Mouse (Mus musculus): Measurements from ENCODE around the gene Itpr1. TPM values are rescaled to one million over a fixed set of nuclear protein-coding genes. Genes with fewer than 3 reads are reported as not detected.

Gene Itpr1
- total RNA-seq, 1 experiment from 2014 or later = 100 TPM

DNA sequence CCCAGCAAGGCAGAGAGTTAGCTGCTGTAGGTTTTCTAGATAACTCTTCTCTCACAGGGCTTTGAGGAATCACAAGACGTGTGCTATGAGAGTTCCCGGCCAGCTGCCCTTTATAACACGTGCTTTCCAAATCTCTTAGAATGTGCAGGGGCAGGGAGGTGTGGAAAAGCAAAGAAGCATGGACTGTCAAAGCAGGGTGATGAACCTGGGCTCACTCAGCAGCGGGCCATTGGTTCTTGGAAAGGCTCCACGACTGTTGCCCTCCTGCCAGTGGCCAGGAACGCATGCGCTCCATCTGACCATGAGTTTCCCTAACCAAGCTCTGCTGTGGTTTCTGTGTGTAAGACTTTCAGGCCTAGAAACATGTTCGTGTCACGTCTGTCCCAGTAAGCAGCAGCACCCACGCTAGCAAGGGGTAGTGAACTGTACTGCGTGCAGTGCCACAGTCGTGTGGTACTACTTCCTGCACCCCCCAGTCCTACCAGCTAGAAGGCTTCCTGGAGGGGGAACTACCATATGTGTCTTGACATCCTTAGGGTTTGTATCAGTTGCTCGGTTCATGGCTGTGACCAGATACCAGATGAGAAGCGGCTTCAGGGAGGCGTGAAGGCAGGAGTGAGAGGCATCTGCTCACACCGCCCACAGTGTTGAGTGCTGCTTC lies 311.2 kb downstream of the Itpr1 start:
- ATAC-seq (replicated peaks; ENCODE audit: low read depth, poor library complexity, severe bottlenecking) = no peak

DNA sequence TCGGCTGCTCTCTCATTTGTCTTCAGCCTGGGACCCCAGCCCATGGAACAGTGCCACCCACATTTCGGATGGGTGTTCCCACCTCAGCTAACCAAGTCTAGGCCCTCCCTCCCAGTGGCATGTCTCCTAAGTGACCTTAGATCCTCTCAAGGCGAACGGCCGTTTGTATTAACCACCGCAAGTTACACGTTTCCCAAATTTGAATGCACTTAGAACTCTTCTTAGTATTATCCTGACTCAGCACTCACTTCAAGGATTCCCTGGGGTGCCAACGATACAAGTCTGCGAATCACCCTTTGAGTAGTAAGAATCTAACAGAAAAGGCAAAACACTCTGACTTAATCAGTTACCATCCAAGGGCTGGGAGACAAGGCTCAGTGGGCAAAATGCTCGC lies 311.7 kb downstream of the Itpr1 start:
- ATAC-seq (replicated peaks; ENCODE audit: low read depth, poor library complexity, severe bottlenecking) = no peak

DNA sequence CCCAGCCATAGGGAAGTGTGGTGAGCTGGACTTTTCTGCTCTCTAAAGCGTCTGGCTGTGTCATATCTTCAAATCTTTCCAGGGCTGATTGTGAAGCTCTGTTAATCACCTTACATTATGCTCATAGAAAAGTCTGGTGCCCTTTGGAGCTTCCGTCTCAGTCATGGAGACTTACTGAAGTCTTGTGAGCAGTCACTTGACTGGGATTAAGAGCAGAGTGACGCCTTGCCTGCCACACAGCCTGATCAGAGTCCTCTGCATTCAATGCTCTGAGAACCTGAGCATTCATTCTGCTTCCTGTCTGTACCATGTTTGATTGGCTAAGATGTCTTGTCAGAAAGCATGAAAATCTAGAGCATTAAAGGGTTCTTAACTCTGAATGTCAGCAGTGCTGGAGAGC lies 314.7 kb downstream of the Itpr1 start:
- no peak for ATAC-seq (replicated peaks; ENCODE audit: low read depth, poor library complexity, severe bottlenecking)

DNA sequence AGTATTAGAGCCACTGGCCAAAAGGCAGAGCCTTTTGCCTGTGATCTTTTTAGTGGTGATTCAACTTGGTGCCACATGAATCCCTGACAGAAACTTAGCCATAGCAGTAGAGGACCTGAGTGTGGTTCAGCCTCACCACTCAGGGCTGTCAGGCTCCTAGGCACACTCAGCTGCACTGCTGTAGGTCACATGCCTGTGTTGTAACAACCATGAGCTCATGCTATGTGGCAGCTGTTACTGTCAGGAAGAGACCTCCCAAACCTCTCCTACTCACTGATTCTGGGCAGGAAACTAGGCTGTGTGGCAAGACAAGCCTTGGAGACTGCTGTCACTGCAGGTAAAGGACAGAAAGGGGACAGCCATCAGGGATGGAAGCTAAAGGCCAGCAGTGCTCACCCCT lies 315.1 kb downstream of the Itpr1 start:
- no peak for ATAC-seq (replicated peaks; ENCODE audit: low read depth, poor library complexity, severe bottlenecking)

DNA sequence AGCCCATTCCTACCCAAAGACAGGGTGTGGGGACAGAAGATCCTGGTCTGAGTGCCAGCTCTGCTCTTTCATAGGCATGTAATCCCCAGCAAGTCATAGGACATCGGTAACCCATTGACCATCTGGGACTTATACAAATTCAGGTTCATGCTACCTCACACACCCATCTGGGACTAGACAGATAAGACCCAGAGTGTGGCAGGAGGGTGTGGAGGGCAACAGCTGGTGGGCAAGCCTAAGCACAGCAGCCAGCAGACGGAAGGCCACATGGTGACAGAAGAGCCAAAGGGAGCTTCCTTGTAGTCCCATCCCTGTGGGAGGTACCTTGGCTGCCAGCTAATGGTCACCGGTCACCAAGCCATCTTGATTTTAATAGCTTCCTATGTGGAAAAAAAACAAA lies 316.3 kb downstream of the Itpr1 start:
- peak; percentile 54 for ATAC-seq (replicated peaks; ENCODE audit: low read depth, poor library complexity, severe bottlenecking)

DNA sequence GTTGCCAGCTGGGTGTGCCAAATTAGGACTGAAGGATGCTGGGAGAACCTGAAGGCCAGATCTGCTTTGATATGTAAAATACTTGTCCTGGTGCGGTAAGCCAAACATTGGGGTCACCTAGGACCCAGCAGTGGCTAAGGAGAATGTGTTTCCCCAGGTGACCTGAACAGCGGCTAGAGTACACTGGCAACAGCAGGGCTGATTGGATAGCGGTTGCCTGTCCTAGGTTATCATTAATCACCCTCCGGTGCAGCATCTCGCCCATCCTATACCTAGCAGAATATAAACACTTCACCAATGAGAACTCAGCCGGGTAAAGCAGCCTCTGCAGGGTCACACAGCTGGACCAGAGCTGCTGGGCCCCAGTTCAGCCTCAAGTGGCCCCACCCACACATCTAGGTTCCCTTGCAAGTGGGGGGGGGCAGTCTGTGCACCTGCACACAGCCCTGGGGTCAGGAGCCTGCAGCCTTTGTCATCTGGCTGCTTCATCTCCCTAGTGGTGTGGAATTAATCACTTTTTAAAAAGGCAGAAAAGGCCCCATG lies 318.0 kb downstream of the Itpr1 start:
- ATAC-seq (replicated peaks; ENCODE audit: low read depth, poor library complexity, severe bottlenecking) = no peak

DNA sequence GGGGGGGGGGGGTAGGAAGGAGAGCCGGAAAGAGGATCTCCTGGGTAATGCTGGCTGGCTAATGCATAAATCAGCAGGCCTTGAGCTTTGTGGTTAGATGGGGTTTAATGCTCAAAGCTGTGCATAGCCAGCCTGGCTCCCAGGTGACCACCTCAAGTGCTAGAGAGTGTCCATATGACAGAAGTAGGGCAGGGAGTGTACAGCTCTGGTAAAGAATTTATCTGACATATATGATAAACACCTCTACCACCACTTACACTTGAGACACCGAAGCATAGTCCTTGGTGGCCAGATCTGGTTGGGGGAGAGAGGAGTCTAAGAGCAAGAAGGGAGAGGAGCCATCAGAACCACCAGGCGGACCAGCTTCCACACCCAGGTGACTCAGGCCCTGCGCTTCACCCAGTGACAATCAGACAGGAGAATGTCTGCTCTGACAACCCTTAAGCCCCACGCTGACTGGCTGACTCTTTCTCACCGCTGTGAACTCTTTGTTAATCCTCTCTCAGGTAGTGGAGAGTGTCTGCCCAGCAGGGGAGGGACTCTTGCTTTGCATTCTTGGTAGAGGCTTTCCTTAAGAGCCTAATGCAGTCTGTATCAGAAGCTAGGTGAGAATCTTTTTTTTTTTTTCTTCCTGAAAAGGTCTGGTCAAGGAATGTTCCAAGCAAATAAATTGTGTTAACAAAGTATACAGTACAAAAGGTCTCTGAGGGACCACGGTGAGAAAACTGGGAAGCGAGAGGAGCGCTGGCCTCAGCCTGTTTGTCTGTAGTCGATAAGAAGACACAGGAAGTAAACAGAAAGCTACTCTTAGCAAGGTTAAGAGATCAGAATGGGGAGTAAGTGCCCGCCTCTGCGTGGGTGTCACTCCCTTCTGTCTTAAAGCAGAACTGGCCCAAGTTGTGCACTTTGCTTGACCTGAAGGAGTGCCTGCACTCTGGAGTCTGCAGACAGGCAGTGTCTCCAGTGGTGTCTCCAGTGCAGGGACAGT lies 318.7 kb downstream of the Itpr1 start:
- ATAC-seq (replicated peaks; ENCODE audit: low read depth, poor library complexity, severe bottlenecking) = peak; percentile 36; the same call in 1 of the 2 replicates

DNA sequence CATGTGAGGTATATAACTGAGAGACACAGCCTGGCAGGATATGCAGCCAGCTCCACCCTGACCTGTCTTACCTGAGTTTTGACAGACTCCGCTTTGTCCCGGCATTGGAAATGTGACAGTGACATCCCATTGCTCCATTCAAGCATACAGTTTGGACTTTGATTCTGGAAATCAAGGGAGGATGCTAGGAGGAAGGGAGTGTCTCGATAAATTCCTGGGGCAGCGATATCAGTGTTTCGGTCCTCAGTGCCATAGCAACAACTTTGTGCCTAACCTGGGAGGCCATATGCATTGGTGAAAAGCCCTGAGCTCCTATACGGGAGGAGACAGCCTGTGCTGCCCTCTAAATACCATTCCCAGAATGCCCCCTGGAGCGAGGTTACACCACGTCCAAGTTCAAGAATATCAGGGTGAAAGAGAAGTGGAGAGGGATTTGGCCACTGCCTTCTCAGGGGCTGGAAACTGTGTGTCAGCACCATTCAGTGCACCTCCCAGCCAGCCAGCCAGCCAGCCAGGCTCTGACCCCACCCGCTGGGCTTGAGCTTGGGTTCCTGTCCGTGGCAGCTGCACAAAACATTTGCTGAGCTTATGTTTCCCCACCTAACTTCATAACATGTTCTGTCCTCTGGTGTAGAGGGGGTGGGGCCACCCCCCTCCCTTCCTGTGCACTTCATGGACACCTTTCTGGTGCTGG lies 319.7 kb downstream of the Itpr1 start:
- no peak for ATAC-seq (replicated peaks; ENCODE audit: low read depth, poor library complexity, severe bottlenecking)

DNA sequence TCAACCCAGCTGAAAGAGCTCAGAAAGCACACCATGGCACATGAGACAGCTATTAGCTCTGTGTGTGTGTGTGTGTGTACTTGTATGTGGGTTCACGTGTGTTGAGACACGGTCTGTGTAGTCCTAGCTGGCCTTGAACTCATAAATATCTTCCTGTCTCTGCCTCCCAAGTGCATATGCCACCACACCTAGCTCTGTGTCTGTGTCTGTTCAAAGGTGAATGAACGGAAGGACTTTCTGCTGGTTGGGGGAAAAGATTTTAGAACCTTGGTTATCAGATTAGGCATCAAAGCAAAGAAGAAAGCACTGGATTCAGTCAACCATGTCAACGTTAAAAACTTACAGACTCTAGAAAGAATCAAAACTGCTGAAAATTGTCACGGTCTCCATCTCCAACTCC lies 321.2 kb downstream of the Itpr1 start:
- no peak for ATAC-seq (replicated peaks; ENCODE audit: low read depth, poor library complexity, severe bottlenecking)

DNA sequence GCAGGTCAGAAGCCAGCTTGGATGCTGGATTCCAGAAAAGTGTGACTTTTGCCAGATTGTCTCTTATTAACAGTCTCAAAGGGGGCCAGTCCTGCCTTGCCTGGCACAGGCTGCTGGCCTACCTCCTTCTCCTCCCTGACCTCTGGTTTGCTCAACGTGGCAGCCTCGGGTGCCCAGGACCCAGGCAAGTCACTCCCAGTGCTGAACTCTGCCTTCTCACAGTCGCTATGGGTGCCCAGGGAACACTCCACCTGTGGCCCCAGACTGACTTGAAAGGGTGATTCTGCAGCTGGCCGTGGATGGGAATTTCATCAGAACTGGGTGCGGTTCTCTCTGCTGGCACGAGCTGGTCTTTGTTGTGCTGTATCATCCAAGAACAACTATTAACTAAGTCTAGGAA lies 321.7 kb downstream of the Itpr1 start:
- ATAC-seq (replicated peaks; ENCODE audit: low read depth, poor library complexity, severe bottlenecking) = no peak

DNA sequence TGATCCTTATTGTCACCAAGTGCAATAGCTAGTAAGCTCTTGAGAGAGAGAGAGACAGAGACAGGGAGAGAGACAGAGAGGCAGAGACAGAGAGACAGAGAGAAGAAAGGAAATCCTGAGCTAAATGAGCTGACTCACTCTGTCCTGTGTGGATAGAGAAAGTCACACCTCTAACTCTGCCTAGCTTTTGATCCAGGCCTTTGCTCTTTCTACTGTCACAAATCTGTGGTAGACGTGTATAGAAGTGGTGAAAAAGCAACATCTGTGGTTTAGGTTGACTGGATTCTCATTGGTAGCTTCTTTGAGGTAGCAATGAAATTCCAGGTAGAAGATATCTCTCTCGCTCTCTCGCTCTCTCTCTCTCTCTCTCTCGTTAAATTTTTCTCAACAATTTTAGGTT lies 322.4 kb downstream of the Itpr1 start:
- no peak for ATAC-seq (replicated peaks; ENCODE audit: low read depth, poor library complexity, severe bottlenecking)

DNA sequence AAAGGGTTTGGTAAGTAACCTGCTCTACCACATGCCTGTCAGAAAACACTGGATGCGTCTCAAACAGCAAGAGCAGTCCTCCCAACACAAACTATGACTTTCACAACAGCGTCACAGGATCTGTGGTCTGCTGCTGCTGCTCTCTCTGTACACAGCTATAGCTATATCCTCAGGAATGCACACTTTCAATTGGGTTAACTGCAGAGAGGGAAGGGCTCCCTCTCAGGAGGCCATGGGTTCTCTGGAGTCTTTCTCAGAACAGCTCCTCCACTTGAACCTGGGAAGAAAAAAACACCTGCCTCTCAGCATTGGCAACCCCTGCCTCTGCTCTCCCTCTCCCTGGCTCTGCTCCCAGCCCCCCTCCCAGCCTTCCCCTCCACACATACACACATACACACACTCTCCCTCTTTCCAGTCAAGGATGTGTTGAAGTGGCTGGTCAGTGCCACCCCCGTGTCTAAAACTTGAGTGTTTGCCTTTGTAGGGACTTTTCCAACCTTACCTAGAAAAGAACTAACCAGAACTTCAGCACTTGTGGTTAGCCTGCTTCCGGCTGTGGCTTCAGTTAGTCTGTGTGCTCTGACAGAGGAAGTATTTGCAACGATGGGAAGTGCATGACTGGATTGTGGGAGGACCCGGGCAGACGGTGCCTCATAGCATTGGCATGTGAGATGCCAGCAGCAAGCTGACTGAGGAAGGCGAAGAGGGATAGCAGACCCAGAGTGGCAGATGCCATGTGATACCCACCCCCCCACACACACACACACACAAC lies 323.8 kb downstream of the Itpr1 start:
- peak; percentile 93 for ATAC-seq (replicated peaks; ENCODE audit: low read depth, poor library complexity, severe bottlenecking)

DNA sequence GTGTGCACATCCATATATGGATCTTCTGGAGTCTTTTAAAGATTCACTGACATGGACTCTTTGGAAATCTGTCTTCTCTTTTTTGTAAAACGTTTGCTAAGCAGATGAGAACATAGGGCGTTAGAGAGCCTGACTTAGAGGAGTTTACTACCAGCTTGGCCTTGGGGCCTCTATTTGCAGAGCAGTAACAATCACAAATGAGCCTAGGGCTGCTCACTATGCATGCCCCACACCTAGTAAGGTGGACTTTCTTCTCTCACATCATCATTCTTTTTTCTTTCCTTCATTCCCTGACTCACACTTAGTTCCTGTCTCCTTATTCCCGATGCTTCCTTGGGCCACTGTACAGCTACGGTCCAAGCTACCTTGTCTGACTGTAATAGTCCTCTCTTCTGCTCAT lies 325.5 kb downstream of the Itpr1 start:
- ATAC-seq (replicated peaks; ENCODE audit: low read depth, poor library complexity, severe bottlenecking) = no peak

DNA sequence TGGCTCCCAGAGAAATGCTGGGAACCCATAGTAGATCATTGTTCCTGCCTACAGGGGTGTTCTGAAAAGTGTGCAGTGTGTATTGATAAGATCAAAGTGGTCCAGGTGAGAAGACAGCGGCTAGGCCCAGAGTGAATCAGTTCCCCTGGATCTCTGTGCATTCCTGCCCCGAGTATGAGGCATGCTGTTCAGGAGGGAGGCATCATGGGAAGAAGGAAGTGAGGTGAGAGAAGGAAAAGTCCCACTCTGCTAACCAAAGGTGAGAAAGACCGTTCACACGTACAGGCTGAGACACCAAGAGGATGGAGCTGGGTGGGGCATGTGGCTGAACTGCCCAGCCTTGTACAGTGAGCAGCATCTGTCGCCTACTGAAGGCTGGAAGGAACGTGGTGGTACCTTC lies 327.5 kb downstream of the Itpr1 start:
- no peak for ATAC-seq (replicated peaks; ENCODE audit: low read depth, poor library complexity, severe bottlenecking)

DNA sequence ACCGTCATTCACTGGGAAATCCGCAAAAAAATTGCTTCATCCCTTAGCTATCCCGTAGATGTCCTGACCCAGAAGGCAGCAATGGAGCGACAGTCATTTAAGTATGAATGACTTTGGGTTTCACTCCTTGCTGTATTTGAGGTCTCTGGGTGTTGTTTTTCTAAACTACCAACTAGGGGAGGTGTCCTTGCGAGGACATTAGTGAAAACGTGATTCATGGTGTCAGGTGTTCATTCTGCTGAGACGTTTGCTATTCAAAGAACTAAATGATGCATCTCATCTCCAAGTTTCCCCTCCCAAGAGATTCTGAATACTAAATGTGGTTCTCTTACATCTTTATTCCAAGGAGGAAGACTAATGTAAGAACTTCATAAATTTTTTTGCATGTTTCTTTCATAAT lies 332.0 kb downstream of the Itpr1 start:
- ATAC-seq (replicated peaks; ENCODE audit: low read depth, poor library complexity, severe bottlenecking) = no peak

DNA sequence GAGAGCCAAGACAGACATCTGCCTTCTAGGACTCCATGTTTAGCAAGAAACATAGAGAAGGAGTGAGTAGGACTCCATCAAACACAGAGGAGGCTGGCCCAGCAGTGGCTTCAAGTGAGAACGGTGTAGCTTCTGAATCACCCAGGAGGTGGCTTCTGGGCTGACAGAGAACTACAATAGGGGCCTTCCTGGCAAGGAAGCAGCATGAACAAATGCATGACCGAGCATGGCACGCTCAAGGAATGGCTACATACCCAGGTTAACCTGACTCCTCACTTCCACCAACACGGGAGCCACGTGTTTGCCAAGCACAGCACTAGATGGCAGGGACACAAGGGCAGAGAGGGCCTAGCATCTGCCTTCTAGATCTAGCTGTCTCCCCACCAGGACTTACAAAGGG lies 332.6 kb downstream of the Itpr1 start:
- ATAC-seq (replicated peaks; ENCODE audit: low read depth, poor library complexity, severe bottlenecking) = no peak

DNA sequence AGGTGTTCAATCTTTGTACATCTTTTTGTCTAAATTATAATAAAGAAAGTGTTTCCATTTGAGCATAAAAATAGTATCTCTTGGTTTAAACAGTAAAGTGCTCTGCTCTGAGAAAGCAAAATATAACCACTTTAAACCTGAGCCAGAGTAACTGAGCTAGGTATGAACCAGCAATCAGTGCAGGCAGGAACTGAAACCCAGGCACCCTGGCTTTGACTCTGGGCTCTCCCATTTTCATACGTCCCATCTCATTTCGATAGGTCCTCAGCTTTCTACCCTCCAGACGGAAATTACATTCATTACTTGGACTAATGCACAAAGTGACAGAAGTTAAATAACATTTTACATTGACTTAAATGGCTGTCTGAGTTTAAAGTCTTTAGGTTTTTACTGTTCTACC lies 335.5 kb downstream of the Itpr1 start:
- ATAC-seq (replicated peaks; ENCODE audit: low read depth, poor library complexity, severe bottlenecking) = no peak

DNA sequence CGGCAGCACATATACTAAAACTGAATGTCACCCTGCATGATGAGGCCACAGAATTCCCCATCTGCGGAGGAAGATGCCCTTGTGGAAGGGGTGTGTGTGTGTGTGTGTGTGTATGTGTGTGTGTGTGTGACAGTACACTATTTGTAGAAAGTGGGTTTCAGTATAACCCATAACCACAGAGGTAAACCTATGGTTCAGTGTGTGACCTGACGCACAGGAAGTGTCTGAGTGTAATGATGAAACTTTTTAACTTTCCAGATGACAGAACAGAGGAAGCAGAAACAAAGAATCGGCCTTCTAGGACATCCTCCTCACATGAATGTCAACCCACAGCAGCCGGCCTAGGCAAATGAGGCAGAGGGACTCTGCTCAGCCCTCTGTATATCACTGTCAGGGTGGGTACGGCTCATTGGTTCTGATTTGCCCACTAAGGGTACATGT lies 336.6 kb downstream of the Itpr1 start:
- peak; percentile 78 for ATAC-seq (replicated peaks; ENCODE audit: low read depth, poor library complexity, severe bottlenecking)

DNA sequence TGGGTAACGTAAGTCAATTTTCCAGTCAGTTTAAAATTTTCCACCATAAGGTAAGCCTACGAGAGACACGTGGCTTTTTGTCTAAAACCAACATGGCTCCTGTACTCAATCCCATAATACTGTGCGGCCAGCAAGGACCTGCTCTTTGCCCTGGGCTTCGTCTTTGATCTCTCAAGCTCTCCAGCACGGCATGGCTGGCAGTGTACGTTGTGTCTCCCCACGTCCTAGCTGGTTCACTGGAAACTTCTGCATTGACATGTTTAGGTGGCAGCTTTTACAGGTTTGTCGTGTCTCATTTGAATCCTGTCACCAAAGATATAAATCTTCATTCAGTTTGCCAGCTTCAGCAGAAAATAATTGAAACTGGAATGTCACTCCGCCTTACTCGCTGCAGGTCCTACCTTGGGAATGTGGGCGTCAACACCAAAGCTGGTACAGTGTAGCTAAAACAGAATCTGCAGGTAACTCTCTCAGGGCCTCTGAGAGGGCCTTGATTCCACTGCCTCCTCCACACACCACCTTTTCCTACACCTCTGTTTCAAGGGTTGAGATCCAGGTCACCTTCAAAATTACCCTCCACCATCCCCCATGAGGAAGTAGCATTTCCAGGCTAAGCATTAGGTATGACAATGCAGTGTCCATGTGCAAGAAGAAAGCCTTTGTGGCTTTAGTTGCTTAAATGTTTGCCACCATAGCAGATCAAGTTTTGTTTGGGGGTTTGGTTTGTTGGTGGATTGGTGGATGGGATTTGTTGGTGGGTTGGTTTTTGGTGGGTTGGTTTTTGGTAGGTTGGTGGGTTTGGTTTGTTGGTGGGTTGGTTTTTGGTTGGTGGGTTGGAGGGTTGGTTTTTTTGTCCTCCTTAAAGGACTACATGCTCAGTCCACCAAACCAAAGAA lies 339.1 kb downstream of the Itpr1 start:
- ATAC-seq (replicated peaks; ENCODE audit: low read depth, poor library complexity, severe bottlenecking) = no peak

Data from common myeloid progenitor, adult 5-6 weeks (primary cell).